Mouse (Mus musculus) bone marrow macrophage, adult 2 months (primary cell): ENCODE results near the gene Srcin1. TPM values are rescaled to one million over a fixed set of nuclear protein-coding genes. Genes with fewer than 3 reads are reported as not detected.

Source experiments
- H3K27ac ChIP-seq: 2 replicates; pipeline ENCODE4 v1.5.1; 2012; ENCODE audit warnings: low read depth, low read length; ENCODE audit not compliant: insufficient read depth
- H3K4me1 ChIP-seq: 2 replicates; pipeline ENCODE4 v1.6.1; 2012; ENCODE audit warnings: low read length; ENCODE audit not compliant: control insufficient read depth, insufficient read depth
- H3K4me3 ChIP-seq: 2 replicates; pipeline ENCODE4 v1.5.1; 2012; ENCODE audit warnings: mild to moderate bottlenecking, low read length, moderate library complexity; ENCODE audit not compliant: insufficient read depth
- CTCF ChIP-seq: IDR thresholded peaks from 2 replicates; pipeline ENCODE4 v1.5.1; 2012; ENCODE audit warnings: low read depth, mild to moderate bottlenecking, low read length, moderate library complexity
- POLR2A ChIP-seq: IDR thresholded peaks from 2 replicates; pipeline ENCODE4 v1.6.1; 2012; ENCODE audit warnings: mild to moderate bottlenecking, low read depth, low read length, borderline replicate concordance
- polyA plus RNA-seq: library from polyadenylated mRNA; stranded (reverse); fragments of >200 nt; gene quantifications from 2 replicates; pipeline ENCODE4 v1.2.4, GENCODE M21; 2012; ENCODE audit not compliant: missing spikeins, insufficient read depth, insufficient read length

Gene Srcin1
- polyA plus RNA-seq, 1 experiment: not detected

GRCm38 (mm10) chr11:97509058-97509457, 66.9 kb downstream of the Srcin1 start:
- Histone ChIP-seq H3K4me3 (no peak overlapping the region), H3K4me1 (peaks cover 19% of the 10 kb centered on the region), H3K27ac (no peak overlapping the region)
- no peak for TF ChIP-seq POLR2A
- TF ChIP-seq CTCF: no peak

GRCm38 (mm10) chr11:97508198-97508597, 67.8 kb downstream of the Srcin1 start:
- peaks cover 19% of the 10 kb centered on the region for H3K4me1 ChIP-seq
- no peak for TF ChIP-seq POLR2A
- no peak overlapping the region for H3K27ac ChIP-seq
- no peak overlapping the region for H3K4me3 ChIP-seq

- H3K4me3 ChIP-seq: no peak overlapping the region
- no peak for TF ChIP-seq CTCF
- H3K27ac ChIP-seq: no peak overlapping the region
- peaks cover 11% of the 10 kb centered on the region for H3K4me1 ChIP-seq
Measured at GRCm38 (mm10) chr11:97506331-97506730, 69.7 kb downstream of the Srcin1 start.

GRCm38 (mm10) chr11:97505784-97506183, 70.2 kb downstream of the Srcin1 start:
- Histone ChIP-seq H3K27ac (no peak overlapping the region), H3K4me1 (peaks cover 11% of the 10 kb centered on the region), H3K4me3 (no peak overlapping the region)
- TF ChIP-seq POLR2A (no peak), CTCF (no peak)

GRCm38 (mm10) chr11:97502846-97503245, 73.1 kb downstream of the Srcin1 start:
- Histone ChIP-seq H3K4me3 (no peak overlapping the region), H3K27ac (no peak overlapping the region), H3K4me1 (peaks cover 5% of the 10 kb centered on the region; the same call in 1 of the 2 replicates)
- TF ChIP-seq POLR2A (no peak), CTCF (no peak)

- Histone ChIP-seq H3K27ac (no peak overlapping the region), H3K4me1 (peaks cover 5% of the 10 kb centered on the region; the same call in 1 of the 2 replicates), H3K4me3 (no peak overlapping the region)
- TF ChIP-seq CTCF (no peak), POLR2A (no peak)
Measured at GRCm38 (mm10) chr11:97502383-97502782, 73.6 kb downstream of the Srcin1 start.

- no peak overlapping the region for H3K4me3 ChIP-seq
- H3K4me1 ChIP-seq: peaks cover 2% of the 10 kb centered on the region; the same call in 1 of the 2 replicates
- H3K27ac ChIP-seq: no peak overlapping the region
- TF ChIP-seq CTCF: no peak
- no peak for TF ChIP-seq POLR2A
Measured at GRCm38 (mm10) chr11:97500720-97501448, 75.1 kb downstream of the Srcin1 start.

GRCm38 (mm10) chr11:97499865-97500719, 75.9 kb downstream of the Srcin1 start, which contains the start of gene 4933428G20Rik:
Gene 4933428G20Rik, minus strand, starts transcription at chr11:97500340.
- no peak within 1 kb of the TSS for H3K27ac ChIP-seq

GRCm38 (mm10) chr11:97497543-97497942, 78.4 kb downstream of the Srcin1 start:
- Histone ChIP-seq H3K4me1 (no peaks in the 10 kb centered on the region), H3K4me3 (no peak overlapping the region), H3K27ac (no peak overlapping the region)
- no peak for TF ChIP-seq CTCF
- TF ChIP-seq POLR2A: no peak

More at GRCm38 (mm10) chr11:97499865-97500719, 75.9 kb downstream of the Srcin1 start, which contains the start of gene 4933428G20Rik:
- Histone ChIP-seq H3K4me1 (no peaks in the 10 kb centered on the region), H3K4me3 (no peak within 1 kb of the TSS)
- TF ChIP-seq POLR2A: no peak
- no peak for TF ChIP-seq CTCF

- H3K27ac ChIP-seq: no peak overlapping the region
- no peak overlapping the region for H3K4me3 ChIP-seq
- TF ChIP-seq CTCF (no peak), POLR2A (no peak)
- H3K4me1 ChIP-seq: no peaks in the 10 kb centered on the region
Measured at GRCm38 (mm10) chr11:97492836-97493235, 83.2 kb downstream of the Srcin1 start.
